Mouse (Mus musculus) heart, postnatal 14 days (tissue): ENCODE data around the gene Rnf126. TPM values are rescaled to one million over a fixed set of nuclear protein-coding genes. Genes with fewer than 3 reads are reported as not detected.

ENCODE experiments used
- DNase-seq, 2 experiments: peaks; one replicate each; pipeline ENCODE4 v3.0.0; 2021 to 2022
- intact Hi-C: fragments of 180-260 bp; cut with DNase I; formaldehyde crosslinking; loops from one replicate; pipeline ENCODE4 v1.15.1; 2025
- long read RNA-seq, 2 experiments: library from polyadenylated mRNA; stranded (forward); transcript quantifications; one replicate each; pipeline ENCODE4 v2.0.0; 2021
- total RNA-seq, 2 experiments: library from RNA; stranded (reverse); gene quantifications; 2 replicates each; pipeline ENCODE4 v1.2.3; 2021

The Rnf126 gene
- 10 to 100 TPM; 25.9 to 26.7 TPM for total RNA-seq
- long read RNA-seq, experiment 1, transcript Rnf126-201 (9 exons, 1,639 nt) = major isoform, 51 of 65 reads
- long read RNA-seq, experiment 1, partial matches to known transcripts = 1 of 65 reads
- long read RNA-seq, experiment 1, other reads (novel, unspliced or antisense) = 13 of 65 reads
- long read RNA-seq, experiment 2, transcript Rnf126-201 (9 exons, 1,639 nt) = major isoform, 41 of 45 reads
- long read RNA-seq, experiment 2, partial matches to known transcripts = 0 of 45 reads
- long read RNA-seq, experiment 2, other reads (novel, unspliced or antisense) = 4 of 45 reads

GRCm38 (mm10) chr10:79766508-79767325 lies at the start of gene Rnf126:
TSS of gene Rnf126 (minus strand) at chr10:79766952.
- peak; percentile 99 for DNase-seq
- intact Hi-C loops = no loop called here

- no peak for DNase-seq
- intact Hi-C loops = loop anchor here (5.0 kb wide), 1 partner anchor 34 kb away; no protein-coding TSS in a partner anchor
Measured at GRCm38 (mm10) chr10:79815671-79816494, 49.1 kb upstream of the Rnf126 start.

GRCm38 (mm10) chr10:79814271-79814842 lies 47.6 kb upstream of the Rnf126 start:
- intact Hi-C loops = no loop called here

GRCm38 (mm10) chr10:79811736-79812637 lies 45.2 kb upstream of the Rnf126 start:
- intact Hi-C loops = loop anchor here (1.0 kb wide), 1 partner anchor 19 kb away; the partner anchor contains the start of gene Palm
- DNase-seq = peak; percentile 86 to 91

More at GRCm38 (mm10) chr10:79814271-79814842, 47.6 kb upstream of the Rnf126 start:
- DNase-seq = no peak

- no peak for DNase-seq
- intact Hi-C loops = loop anchor here (1.0 kb wide), 1 partner anchor 14 kb away; no protein-coding TSS in a partner anchor
Measured at GRCm38 (mm10) chr10:79808728-79809127, 42.0 kb upstream of the Rnf126 start.

GRCm38 (mm10) chr10:79807826-79808225 lies 41.1 kb upstream of the Rnf126 start:
- intact Hi-C loops = loop anchor here (1.0 kb wide), 1 partner anchor 14 kb away; no protein-coding TSS in a partner anchor
- DNase-seq = peak; percentile 69 to 74

- DNase-seq = peak; percentile 46 to 63
- intact Hi-C loops = no loop called here
Measured at GRCm38 (mm10) chr10:79806972-79807371, 40.2 kb upstream of the Rnf126 start.

GRCm38 (mm10) chr10:79806331-79806730 lies 39.6 kb upstream of the Rnf126 start:
- DNase-seq = no peak
- intact Hi-C loops = no loop called here

- intact Hi-C loops = no loop called here
- peak; percentile 62 to 70 for DNase-seq
Measured at GRCm38 (mm10) chr10:79805636-79806035, 38.9 kb upstream of the Rnf126 start.

- DNase-seq = peak; percentile 59 to 60
- intact Hi-C loops = no loop called here
Measured at GRCm38 (mm10) chr10:79803716-79804323, 37.1 kb upstream of the Rnf126 start.

GRCm38 (mm10) chr10:79802331-79802971 lies 35.7 kb upstream of the Rnf126 start:
- peak; percentile 57 to 65 for DNase-seq
- intact Hi-C loops = no loop called here

- intact Hi-C loops = no loop called here
Measured at GRCm38 (mm10) chr10:79801837-79802236, 35.1 kb upstream of the Rnf126 start.

GRCm38 (mm10) chr10:79800508-79800907 lies 33.8 kb upstream of the Rnf126 start:
- intact Hi-C loops = no loop called here
- no peak for DNase-seq

More at GRCm38 (mm10) chr10:79801837-79802236, 35.1 kb upstream of the Rnf126 start:
- DNase-seq = no peak

GRCm38 (mm10) chr10:79798289-79798928 lies 31.7 kb upstream of the Rnf126 start:
- intact Hi-C loops = no loop called here
- no peak for DNase-seq

GRCm38 (mm10) chr10:79797326-79797725 lies 30.6 kb upstream of the Rnf126 start:
- intact Hi-C loops = no loop called here
- DNase-seq = peak; percentile 50 to 67

- no peak for DNase-seq
- intact Hi-C loops = no loop called here
Measured at GRCm38 (mm10) chr10:79795905-79796304, 29.2 kb upstream of the Rnf126 start.

- peak; percentile 83 to 87 for DNase-seq
- intact Hi-C loops = loop anchor here (1.0 kb wide), 1 partner anchor 14 kb away; no protein-coding TSS in a partner anchor
Measured at GRCm38 (mm10) chr10:79794491-79794931, 27.8 kb upstream of the Rnf126 start.
